Mouse (Mus musculus) spleen, postnatal 0 days (tissue): Measurements from ENCODE around the gene Pcsk1n. TPM values are rescaled to one million over a fixed set of nuclear protein-coding genes. Genes with fewer than 3 reads are reported as not detected.

Experiments used
- polyA plus RNA-seq: library from polyadenylated mRNA; unstranded; fragments of >200 nt; fragmentation: Nextera tagmentation; extraction: Ambion mirVana; gene quantifications from 2 replicates; pipeline ENCODE4 v1.2.1, GENCODE M21; 2015

Gene Pcsk1n
- 0.10 and 0.12 TPM in 2 replicates for polyA plus RNA-seq

DNA sequence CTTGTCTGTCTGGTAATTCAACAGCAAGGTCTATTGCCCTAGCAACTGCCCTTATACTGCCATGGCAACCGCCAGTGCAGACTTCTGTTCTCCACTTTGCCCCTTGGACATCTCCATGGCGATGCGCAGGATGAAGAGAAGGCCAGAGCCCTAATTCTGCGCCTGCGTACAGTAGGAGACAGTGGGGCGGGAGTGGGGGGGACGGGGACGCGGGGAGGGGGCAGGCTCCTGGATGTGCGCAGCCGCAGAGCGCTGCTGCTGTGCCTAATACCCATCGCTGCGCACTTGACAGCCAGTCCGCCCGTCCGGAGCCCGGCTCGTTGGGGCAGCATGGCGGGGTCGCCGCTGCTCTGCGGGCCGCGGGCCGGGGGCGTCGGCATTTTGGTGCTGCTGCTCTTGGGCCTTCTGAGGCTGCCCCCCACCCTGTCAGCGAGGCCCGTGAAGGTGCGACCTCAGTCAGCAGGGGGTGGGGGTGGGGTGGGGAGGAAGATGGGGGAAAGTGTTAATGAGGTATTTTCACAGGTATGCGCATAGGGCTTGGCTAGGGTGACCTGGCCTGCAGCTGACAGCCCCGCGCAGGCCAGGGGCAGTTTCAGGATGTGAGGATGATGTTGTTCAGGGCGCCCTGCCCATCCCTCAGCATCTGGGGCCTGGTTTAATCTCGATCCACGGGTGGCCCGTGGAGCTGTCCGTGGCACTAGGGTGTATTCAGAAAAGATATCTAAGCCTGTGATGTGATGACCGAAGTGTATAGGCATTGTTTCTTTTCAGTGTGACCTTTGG lies at the start of gene Pcsk1n:
TSS of gene Pcsk1n (plus strand) at position 222 of the 783 bp plus-strand sequence.

DNA sequence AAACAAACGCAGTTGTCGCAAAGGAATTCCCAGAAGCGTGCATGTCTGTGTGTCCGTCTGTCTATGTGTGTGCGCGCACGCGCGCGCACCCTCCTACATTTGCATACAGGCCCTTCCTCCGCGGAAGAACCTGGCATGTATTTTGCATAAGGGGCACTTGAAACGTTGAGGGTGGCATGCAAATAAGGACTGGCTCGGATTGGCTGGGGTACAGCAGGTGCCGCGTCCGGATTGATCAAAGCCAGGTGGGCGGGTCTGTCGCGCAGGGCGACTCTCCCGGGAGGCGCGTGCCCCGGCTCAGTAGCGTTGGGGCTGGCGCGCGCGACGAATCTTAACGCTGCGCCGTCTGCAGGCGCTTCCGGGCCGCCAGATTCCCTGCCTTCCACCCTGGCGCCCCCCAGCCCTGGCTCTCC lies 41.6 kb upstream of the Pcsk1n start, which contains the start of gene Pim2:
TSS of gene Pim2 (plus strand) at position 256 of the 413 bp plus-strand sequence.

DNA sequence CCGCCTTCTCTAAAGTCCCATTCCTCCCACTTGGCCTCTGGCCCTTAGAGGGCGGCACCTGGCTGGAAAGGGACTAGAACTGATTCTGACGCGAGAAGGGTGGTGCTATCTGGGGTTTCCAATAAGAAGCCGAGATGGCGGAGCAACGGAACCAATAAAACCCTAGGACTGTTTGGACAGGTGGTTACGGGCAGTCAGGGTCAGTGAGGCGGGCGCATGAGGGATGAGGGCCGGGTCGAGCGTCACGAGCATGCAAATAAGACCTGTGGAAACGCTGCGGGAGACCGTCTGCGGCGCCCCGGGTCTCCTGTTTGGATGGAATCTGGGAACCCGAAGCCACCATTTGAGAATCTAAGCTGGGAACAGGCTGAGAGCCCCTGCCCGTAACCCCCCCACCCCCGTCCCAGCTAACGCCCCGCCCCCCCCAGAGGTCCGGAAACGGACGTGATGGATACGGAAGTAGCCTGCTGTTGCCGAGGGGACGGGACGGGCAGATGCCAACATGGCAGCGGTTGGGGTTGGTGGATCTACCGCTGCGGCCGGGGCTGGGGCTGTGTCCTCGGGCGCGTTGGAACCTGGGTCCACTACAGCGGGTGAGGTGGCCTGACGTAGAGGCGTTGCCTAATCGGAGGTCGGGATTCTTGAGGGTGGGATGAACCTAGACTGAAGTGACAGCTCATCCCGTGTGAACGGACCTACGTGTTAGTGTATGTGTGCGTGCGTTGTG lies 35.6 kb upstream of the Pcsk1n start, which contains the start of gene Slc35a2:
TSS of gene Slc35a2 (plus strand) at position 188 of the 727 bp plus-strand sequence.

DNA sequence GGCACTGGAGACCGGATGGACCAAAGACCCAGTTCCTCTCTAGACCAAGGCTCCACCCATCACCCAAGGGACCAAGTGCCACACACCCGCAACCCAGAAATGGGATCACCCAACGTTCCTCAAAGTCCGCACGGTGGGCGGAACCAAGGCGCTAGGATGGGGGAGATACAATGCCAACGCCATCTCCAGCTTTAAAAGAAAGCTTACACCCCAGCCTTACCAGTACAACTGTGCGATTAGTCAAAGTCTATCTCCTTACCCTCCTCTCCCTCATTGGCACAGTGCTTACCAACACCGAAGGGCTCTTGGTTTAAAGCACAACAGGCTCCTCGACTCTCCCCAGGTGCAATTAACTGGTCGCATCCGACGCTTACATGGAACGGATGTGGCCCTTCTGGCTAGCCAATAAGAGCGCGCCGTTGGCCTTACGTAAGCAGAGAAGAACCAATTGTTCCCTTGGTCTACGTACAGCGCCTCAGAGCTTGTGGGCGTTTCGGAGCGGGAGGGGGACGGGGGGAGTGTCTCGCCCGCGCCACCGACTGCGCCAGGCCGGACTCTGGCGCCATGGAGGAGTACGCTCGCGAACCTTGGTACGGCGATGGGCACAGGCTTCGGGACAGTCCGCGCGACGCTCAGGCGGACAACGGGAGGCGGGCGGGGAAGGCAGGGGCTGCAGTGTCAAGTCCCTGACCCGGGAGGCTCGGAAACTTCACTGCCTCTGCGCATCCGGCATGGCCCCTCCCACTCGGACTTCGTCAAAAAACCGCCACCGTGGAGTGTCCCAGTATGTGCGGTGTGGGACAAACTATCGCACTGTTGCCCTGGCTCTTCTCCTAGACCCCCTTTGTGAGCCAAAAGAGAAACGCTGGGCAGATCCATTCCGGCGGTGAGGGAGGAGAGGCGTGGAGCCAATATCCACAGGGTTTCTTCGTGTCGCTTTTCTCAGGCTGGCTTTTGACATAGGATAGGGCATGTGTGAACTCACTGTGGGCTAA lies 20.4 kb upstream of the Pcsk1n start, which contains the start of the genes Pqbp1 and Timm17b:
TSS of gene Pqbp1 (minus strand) at position 390 of the 995 bp plus-strand sequence.
TSS of gene Timm17b (plus strand) at position 478 of the 995 bp plus-strand sequence.

DNA sequence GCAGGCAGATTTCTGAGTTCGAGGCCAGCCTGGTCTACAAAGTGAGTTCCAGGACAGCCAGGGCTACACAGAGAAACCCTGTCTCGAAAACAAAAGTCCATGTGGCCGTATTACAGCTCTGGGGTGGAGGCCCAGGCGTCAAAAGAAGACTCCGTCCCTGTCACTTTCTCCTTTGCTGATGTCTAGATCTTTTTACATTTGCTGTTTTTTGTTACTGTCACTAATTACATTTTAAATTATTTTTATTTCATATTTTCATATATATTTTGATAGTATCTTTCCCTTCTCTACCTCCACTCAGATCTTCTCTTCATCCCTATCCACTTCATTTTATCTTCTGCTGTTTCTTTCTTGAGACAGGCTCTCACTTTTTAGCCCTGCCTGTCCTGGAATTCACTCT lies 11.9 kb upstream of the Pcsk1n start, which contains the start of gene Gm10491:
TSS of gene Gm10491 (minus strand) at position 101 of the 400 bp plus-strand sequence.

DNA sequence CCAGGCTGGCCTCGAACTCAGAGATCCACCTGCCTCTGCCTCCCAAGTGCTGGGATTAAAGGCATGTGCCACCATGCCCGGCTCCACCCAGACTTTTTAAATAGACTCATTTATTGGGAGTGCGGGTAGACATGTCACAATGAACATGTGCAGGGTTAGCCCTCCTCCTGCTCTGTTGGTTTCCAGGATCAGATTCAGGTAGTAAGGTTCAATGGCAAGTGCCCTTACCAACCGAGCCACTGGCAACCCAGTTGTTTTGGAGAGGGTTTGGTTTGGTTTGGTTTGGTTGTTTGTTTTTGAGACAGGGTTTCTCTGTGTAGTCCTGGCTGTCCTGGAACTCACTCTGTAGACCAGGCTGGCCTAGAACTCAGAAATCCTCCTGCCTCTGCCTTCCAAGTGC lies 10.4 kb upstream of the Pcsk1n start, which contains the start of gene Gm10490:
TSS of gene Gm10490 (plus strand) at position 301 of the 400 bp plus-strand sequence.

DNA sequence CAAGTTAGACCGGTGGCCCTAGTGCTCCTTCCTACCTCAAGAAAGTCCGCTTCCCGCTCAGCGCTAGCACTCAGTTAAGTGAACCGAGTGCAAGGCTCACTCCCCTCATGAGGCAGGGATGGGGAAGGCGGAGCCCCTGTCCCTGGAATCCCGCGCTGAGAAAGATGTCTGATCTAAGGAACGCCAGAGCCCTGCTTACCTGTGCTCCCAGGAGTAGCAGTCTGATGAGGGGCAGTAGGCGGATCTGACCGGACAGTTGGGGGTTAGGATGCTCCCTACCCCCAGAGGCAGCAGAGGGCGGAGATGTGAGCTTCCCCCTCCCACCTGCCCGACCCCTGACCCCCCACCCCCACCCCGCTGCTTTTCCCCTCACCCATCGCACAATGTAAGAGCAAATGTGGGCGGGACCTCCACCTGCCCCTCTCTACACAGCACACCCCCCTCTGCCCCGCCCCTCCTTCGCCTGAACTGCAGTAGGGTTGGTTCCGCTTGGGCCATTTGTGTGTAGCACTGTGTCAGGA lies 8.7 kb downstream of the Pcsk1n start, which contains the start of gene Eras:
TSS of gene Eras (minus strand) at position 338 of the 521 bp plus-strand sequence.

DNA sequence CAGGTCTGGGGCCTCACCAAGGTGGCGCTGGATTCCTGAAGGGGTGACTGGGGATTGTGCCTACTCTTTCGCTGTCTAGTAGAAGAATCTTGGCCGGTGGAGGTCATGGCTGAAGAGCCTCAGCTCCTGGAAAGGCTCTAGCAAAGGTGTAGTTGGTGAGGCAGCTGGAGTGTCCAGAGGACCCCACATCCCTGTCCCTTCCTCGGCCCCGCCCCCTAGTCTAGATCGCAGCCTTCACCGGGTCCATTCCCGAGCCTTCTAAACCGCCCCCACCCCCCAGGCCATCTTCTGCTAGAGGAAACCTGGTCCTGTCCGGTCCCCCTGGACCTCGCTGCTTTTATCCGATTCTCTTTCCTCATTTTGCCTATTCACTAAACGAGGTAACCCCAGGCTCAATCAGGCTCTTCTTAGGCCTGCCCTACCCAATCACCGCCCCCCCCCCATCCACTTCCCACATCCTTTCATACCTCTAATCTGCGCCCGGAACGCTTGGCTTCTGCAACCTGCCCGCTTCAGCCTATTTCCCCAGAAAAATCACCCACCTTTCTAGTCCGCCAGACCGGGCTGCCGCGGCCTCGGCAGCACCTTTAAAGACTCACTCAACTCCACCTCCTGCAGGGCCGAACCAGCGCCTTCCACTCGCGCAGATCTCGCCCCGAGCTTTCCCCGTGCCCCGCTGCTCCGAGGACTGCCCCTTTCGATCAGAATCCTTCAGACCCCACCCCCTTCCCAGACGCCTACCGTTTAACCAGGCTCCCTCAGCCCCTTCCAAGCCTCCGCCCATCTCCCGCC lies 27.7 kb downstream of the Pcsk1n start, which contains the start of gene Hdac6:
TSS of gene Hdac6 (minus strand) at position 782 of the 792 bp plus-strand sequence.

Other genes with a start within 250 kb of the Pcsk1n start
- 82.0 and 99.0 TPM in 2 replicates for gene Plp2, start 248.4 kb upstream of the Pcsk1n start, polyA plus RNA-seq
- gene Magix, start 238.6 kb upstream of the Pcsk1n start, polyA plus RNA-seq: 0.34 and 0.70 TPM in 2 replicates
- gene Gpkow, start 222.7 kb upstream of the Pcsk1n start, polyA plus RNA-seq: 15.6 and 16.1 TPM in 2 replicates
- gene Wdr45, start 205.5 kb upstream of the Pcsk1n start, polyA plus RNA-seq: 23.5 and 26.1 TPM in 2 replicates
- gene Gm45208, start 197.6 kb upstream of the Pcsk1n start, polyA plus RNA-seq: 0.69 and 0.82 TPM in 2 replicates
- 7.2 and 7.9 TPM in 2 replicates for gene Praf2, start 191.4 kb upstream of the Pcsk1n start, polyA plus RNA-seq
- gene Ccdc120, start 168.9 kb upstream of the Pcsk1n start, polyA plus RNA-seq: 2.1 and 2.4 TPM in 2 replicates
- 14.4 and 18.0 TPM in 2 replicates for gene Tfe3, start 157.3 kb upstream of the Pcsk1n start, polyA plus RNA-seq
- gene Gripap1, start 130.1 kb upstream of the Pcsk1n start, polyA plus RNA-seq: 38.5 and 43.6 TPM in 2 replicates
- gene Kcnd1, start 97.5 kb upstream of the Pcsk1n start, polyA plus RNA-seq: 0.41 and 0.44 TPM in 2 replicates
- gene Otud5, start 78.5 kb upstream of the Pcsk1n start, polyA plus RNA-seq: 47.1 and 48.6 TPM in 2 replicates
- gene Pim2, start 41.6 kb upstream of the Pcsk1n start, polyA plus RNA-seq: 4.5 and 6.1 TPM in 2 replicates
- 14.2 and 17.2 TPM in 2 replicates for gene Slc35a2, start 35.8 kb upstream of the Pcsk1n start, polyA plus RNA-seq
- gene Pqbp1, start 20.6 kb upstream of the Pcsk1n start, polyA plus RNA-seq: 56.8 and 65.6 TPM in 2 replicates
- 104 and 105 TPM in 2 replicates for gene Timm17b, start 20.5 kb upstream of the Pcsk1n start, polyA plus RNA-seq
- not detected in 2 replicates for gene Gm10491, start 12.0 kb upstream of the Pcsk1n start, polyA plus RNA-seq
- gene Gm10490, start 10.3 kb upstream of the Pcsk1n start, polyA plus RNA-seq: not detected in 2 replicates
- gene Eras, start 8.8 kb downstream of the Pcsk1n start, polyA plus RNA-seq: not detected in 2 replicates
- 4.6 and 5.7 TPM in 2 replicates for gene Hdac6, start 28.1 kb downstream of the Pcsk1n start, polyA plus RNA-seq
- gene Gata1, start 58.2 kb downstream of the Pcsk1n start, polyA plus RNA-seq: 115 and 131 TPM in 2 replicates
- gene Glod5, start 98.7 kb downstream of the Pcsk1n start, polyA plus RNA-seq: not detected in 2 replicates
- 38.6 and 39.7 TPM in 2 replicates for gene Suv39h1, start 154.9 kb downstream of the Pcsk1n start, polyA plus RNA-seq
- 8.9 and 9.7 TPM in 2 replicates for gene Was, start 170.7 kb downstream of the Pcsk1n start, polyA plus RNA-seq
- gene Wdr13, start 213.1 kb downstream of the Pcsk1n start, polyA plus RNA-seq: 8.3 and 9.4 TPM in 2 replicates
- 848 and 905 TPM in 2 replicates for gene Rbm3, start 226.1 kb downstream of the Pcsk1n start, polyA plus RNA-seq